Mouse (Mus musculus): ENCODE data around the gene Trir. TPM values are rescaled to one million over a fixed set of nuclear protein-coding genes. Genes with fewer than 3 reads are reported as not detected.

The Trir gene
- polyA plus RNA-seq, 1 experiment, result 99.1 TPM

DNA sequence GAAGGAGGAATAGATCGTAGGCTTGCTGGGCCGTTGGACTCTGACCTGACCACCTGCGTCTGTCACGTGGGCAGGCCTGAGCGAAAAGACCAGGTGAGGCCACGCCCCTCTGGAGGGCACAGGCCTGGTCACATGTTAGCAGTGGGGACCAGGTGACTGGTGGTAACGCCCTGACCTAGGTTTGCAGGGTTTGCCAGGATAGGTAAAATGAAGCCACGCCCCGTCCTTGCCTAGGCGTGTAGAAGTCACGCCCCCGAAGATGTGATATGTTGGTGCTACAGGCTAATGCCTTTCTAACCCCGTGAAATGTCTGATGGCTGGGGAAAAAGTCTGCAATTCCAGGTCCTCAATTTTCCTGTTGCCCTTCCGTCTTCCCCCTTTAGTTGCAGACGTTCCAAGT is 35.8 kb upstream of the Trir start:
- peak; percentile 72 for DNase-seq
- peak overlapping the region; percentile 67 for H3K4me3 ChIP-seq (replicated peaks; ENCODE audit: extremely low read depth, low read depth, low read length)
- peaks cover 12% of the 10 kb centered on the region for H3K4me1 ChIP-seq (ENCODE audit: control insufficient read depth, insufficient read depth, low read length)
- WGBS, result 5% methylated on average over 15 of the region's 15 CpGs
- no peak for TF ChIP-seq CTCF (IDR thresholded peaks at IDR 0.05; ENCODE audit: insufficient read depth, low read length)
- TF ChIP-seq POLR2A (IDR thresholded peaks at IDR 0.05; ENCODE audit: borderline replicate concordance, extremely low read depth, low read depth, low read length), result peak; percentile 35; the same call in 1 of the 2 replicates

DNA sequence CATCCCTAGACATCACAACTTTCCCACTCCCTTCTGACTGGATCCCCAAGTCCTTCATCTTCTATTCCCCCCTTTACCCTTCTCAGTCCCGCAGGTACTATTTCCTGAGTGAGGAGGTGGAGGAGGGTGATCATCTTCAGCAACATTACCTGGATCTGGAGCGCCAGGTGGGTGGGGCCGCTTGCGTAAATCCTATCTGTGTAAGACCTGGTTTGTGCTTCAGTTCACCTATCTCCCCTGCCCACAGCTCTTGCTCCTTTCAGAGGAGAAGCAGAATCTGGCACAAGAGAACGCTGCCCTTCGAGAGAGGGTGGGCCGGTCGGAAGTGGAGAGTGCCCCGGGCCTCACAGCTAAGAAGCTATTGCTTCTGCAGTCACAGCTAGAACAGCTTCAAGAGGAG is 32.2 kb upstream of the Trir start:
- 91% methylated on average over 9 of the region's 9 CpGs for WGBS
- Histone ChIP-seq H3K4me1 (ENCODE audit: control insufficient read depth, insufficient read depth, low read length) (peaks cover 6% of the 10 kb centered on the region; the same call in 1 of the 2 replicates), H3K4me3 (replicated peaks; ENCODE audit: extremely low read depth, low read depth, low read length) (no peak overlapping the region)
- no peak for TF ChIP-seq CTCF (IDR thresholded peaks at IDR 0.05; ENCODE audit: insufficient read depth, low read length)
- no peak for TF ChIP-seq POLR2A (IDR thresholded peaks at IDR 0.05; ENCODE audit: borderline replicate concordance, extremely low read depth, low read depth, low read length)
- DNase-seq, result no peak

DNA sequence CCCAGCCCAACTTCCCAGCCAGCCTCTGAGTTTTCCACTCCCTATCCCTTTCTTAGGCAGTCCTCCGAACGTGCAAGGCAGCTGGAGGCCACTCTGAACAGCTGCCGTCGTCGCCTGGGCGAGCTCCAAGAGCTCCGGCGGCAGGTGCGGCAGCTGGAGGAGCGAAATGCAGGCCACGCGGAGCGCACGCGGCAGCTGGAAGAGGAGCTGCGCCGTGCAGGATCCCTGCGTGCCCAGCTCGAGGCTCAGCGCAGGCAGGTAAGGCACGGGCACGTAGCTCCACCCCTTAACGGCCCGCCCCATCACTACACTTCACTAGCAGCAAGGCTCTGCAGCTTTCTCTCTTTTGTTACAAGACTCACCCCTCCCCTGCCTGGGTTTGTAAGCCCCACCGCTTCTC is 30.9 kb upstream of the Trir start:
- Histone ChIP-seq H3K4me1 (ENCODE audit: control insufficient read depth, insufficient read depth, low read length) (peaks cover 2% of the 10 kb centered on the region; the same call in 1 of the 2 replicates), H3K4me3 (replicated peaks; ENCODE audit: extremely low read depth, low read depth, low read length) (no peak overlapping the region)
- TF ChIP-seq CTCF (IDR thresholded peaks at IDR 0.05; ENCODE audit: insufficient read depth, low read length) (no peak), POLR2A (IDR thresholded peaks at IDR 0.05; ENCODE audit: borderline replicate concordance, extremely low read depth, low read depth, low read length) (no peak)
- DNase-seq, result no peak
- 41% methylated on average over 25 of the region's 25 CpGs for WGBS

DNA sequence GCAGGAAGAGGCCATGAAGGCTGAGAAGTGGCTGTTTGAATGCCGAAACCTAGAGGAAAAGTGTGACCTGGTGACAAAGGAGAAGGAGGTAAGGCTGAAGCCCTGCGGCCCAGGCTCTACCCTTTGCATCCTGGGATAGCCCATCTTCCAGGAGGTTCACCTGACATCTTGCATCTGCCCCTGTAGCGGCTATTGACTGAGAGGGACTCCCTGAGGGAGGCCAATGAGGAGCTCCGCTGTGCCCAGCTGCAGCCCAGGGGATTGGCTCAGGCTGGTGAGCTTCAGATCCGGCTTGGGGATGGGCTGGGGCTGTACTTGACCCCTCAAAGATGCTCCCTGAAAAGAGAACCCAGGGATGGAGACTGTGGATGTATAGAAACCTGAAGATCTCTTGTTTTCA is 29.6 kb upstream of the Trir start:
- Histone ChIP-seq H3K4me3 (replicated peaks; ENCODE audit: extremely low read depth, low read depth, low read length) (no peak overlapping the region), H3K4me1 (ENCODE audit: control insufficient read depth, insufficient read depth, low read length) (peaks cover 2% of the 10 kb centered on the region; the same call in 1 of the 2 replicates)
- no peak for DNase-seq
- WGBS, result 89% methylated on average over 5 of the region's 5 CpGs
- TF ChIP-seq CTCF (IDR thresholded peaks at IDR 0.05; ENCODE audit: insufficient read depth, low read length) (no peak), POLR2A (IDR thresholded peaks at IDR 0.05; ENCODE audit: borderline replicate concordance, extremely low read depth, low read depth, low read length) (no peak)

DNA sequence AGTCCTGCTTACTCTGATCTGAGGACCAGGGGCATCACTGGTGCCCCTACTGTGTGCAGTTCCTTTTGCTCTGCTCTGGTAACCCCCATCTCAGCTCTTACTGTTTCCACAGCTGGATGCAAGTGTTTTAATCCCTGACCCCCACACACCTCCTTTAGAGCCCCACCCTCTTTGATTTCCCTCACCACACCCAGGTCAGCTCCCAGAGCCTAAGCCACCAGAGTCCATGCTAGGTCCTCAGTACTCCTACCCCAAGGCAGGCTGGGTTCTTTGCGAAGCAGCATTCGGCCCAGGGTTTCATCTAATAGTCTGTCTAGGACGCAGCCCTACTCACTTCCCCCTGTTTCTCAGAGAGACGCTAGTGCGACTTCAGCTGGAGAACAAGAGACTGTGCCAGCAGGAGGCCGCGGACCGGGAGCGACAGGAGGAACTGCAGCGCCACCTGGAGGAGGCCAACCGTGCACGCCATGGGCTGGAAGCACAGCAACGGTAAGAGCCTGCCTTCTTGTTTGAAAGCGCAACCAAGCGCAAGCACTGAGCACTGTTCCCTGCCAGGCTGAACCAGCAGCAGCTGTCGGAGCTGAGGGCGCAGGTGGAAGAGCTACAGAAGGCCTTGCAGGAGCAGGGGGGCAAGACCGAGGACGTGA is 28.9 kb upstream of the Trir start:
- TF ChIP-seq CTCF (IDR thresholded peaks at IDR 0.05; ENCODE audit: insufficient read depth, low read length) (peak; percentile 83), POLR2A (IDR thresholded peaks at IDR 0.05; ENCODE audit: borderline replicate concordance, extremely low read depth, low read depth, low read length) (no peak)
- WGBS, result 7% methylated on average over 19 of the region's 19 CpGs
- Histone ChIP-seq H3K4me3 (replicated peaks; ENCODE audit: extremely low read depth, low read depth, low read length) (no peak overlapping the region), H3K4me1 (ENCODE audit: control insufficient read depth, insufficient read depth, low read length) (peaks cover 2% of the 10 kb centered on the region; the same call in 1 of the 2 replicates)
- DNase-seq, result peak; percentile 88

DNA sequence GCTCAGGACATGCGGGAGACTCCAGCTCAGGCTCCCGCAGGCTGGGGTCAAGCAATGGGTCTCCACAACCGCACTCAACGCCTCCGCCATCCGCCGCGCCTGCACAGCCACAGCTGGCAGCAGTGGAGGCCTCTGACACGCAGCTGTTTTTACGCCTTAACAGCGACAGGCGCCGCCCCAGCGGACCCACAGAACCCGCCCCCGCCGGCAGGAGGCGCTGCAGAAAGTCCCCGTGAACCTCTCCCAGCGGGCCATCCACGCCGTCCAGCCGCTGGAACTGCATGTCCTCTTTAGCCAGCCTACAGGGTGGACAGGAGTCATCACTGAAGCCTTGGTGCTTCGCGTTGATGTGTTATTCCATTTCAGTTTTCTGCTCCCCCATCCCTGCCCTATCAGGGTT is 18.9 kb upstream of the Trir start:
- WGBS, result 15% methylated on average over 25 of the region's 25 CpGs
- TF ChIP-seq CTCF (IDR thresholded peaks at IDR 0.05; ENCODE audit: insufficient read depth, low read length), result no peak
- TF ChIP-seq POLR2A (IDR thresholded peaks at IDR 0.05; ENCODE audit: borderline replicate concordance, extremely low read depth, low read depth, low read length), result no peak
- Histone ChIP-seq H3K4me3 (replicated peaks; ENCODE audit: extremely low read depth, low read depth, low read length) (no peak overlapping the region), H3K4me1 (ENCODE audit: control insufficient read depth, insufficient read depth, low read length) (no peaks in the 10 kb centered on the region)
- DNase-seq, result peak; percentile 45

DNA sequence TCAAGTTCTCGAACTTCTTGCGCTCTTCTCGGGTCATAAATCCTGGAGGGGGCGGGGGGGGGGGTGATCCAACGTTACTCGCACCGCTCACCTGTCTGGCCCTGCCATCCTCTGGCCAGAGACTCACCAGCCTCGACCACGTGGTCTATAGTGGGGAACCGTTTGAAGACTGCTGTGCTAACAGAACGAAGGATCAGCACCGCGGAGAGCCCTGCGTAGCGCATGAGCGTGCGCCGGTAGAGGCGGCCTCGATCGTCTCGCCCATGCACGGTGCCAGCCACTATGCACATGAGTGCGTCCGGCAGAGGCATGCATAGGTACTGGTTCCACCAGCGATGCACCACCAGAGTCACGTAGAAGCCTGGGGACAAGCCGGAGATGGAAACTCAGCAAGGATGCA is 15.4 kb upstream of the Trir start:
- H3K4me3 ChIP-seq (replicated peaks; ENCODE audit: extremely low read depth, low read depth, low read length), result no peak overlapping the region
- TF ChIP-seq CTCF (IDR thresholded peaks at IDR 0.05; ENCODE audit: insufficient read depth, low read length) (no peak), POLR2A (IDR thresholded peaks at IDR 0.05; ENCODE audit: borderline replicate concordance, extremely low read depth, low read depth, low read length) (no peak)

DNA sequence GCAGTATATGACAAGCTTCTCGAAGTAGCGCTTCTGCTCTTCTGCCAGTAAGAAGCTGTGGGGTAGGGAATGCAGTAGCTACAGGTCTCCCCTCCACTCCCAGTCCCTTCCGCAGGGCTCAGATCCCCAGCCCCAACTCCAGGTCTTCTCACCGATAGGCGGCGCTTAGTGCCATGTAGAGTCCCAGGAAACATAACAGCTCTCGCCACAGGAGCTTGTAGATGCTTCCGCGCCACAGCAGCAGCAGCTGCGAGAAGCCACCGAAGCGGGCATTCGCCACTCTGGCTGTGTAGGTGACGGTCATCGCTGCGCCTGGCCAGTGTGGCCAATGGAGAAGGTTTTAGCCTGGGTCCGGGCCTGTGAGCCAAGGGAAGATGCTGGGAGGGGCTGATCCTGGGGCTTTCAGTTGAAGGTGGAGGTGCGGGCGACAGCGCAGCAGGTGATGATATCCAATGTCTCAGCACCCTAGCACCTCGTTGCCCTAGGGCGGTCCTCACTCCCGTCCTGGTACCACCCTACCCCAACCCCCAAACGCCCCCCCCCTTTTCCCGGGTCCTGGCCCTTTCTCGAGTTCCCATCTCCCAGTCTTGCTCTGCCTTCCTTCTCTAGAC is 13.3 kb upstream of the Trir start:
- Histone ChIP-seq H3K4me1 (ENCODE audit: control insufficient read depth, insufficient read depth, low read length) (no peaks in the 10 kb centered on the region), H3K4me3 (replicated peaks; ENCODE audit: extremely low read depth, low read depth, low read length) (peak overlapping the region; percentile 26)
- WGBS, result 6% methylated on average over 26 of the region's 26 CpGs
- TF ChIP-seq CTCF (IDR thresholded peaks at IDR 0.05; ENCODE audit: insufficient read depth, low read length) (peak; percentile 63), POLR2A (IDR thresholded peaks at IDR 0.05; ENCODE audit: borderline replicate concordance, extremely low read depth, low read depth, low read length) (no peak)
- peak; percentile 71 for DNase-seq

More for the DNA sequence above, 15.4 kb upstream of the Trir start:
- WGBS, result 11% methylated on average over 28 of the region's 28 CpGs
- no peaks in the 10 kb centered on the region for H3K4me1 ChIP-seq (ENCODE audit: control insufficient read depth, insufficient read depth, low read length)
- DNase-seq, result no peak

DNA sequence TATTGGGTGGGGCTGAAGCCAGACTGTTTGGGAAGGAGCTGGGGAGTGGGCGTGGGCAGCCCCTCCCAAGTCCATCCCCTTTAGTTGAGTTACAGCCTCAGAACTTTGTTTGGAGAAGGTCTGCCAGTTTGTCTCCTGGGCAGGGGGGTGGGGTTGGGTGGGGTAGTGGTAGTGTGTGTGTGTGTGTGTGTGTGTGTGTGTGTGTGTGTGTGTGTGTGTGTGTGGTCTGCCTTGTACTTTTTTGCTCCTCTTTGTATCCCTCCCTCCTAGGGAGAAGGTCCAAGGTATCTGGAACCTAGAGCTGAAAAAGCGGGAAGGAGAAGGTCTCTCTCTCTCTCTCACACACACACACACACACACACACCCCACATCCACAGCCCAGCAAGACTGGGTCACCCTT is 12.2 kb upstream of the Trir start, which contains the start of gene Best2:
Gene Best2 (minus strand): TSS at position 101 of the 400 bp plus-strand sequence.
- Histone ChIP-seq H3K4me1 (ENCODE audit: control insufficient read depth, insufficient read depth, low read length) (no peaks in the 10 kb centered on the region), H3K4me3 (replicated peaks; ENCODE audit: extremely low read depth, low read depth, low read length) (peak within 1 kb of the TSS; percentile 26)
- 57% methylated on average over 2 of the region's 2 CpGs for WGBS
- TF ChIP-seq POLR2A (IDR thresholded peaks at IDR 0.05; ENCODE audit: borderline replicate concordance, extremely low read depth, low read depth, low read length) (no peak), CTCF (IDR thresholded peaks at IDR 0.05; ENCODE audit: insufficient read depth, low read length) (no peak)
- DNase-seq, result no peak

DNA sequence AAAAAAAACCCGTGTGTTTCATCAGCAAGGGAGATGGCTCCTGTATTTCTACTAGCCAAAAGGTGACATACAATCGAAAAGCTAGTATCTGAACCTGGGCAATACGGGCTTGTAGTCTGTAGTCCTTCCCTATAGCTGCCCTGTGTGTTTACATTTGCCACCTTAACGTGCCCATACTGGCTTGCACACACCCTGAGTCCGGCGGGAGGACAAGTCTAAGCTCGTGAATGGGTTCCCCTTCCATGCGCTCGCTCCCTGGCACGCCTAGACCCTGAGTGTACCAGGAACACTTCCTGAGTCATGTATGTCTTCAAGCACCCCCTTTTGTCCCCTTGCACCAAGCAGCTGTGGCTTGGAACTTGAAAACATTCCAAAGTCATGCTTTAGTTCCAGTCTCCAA is 9.9 kb upstream of the Trir start:
- no peak for DNase-seq
- TF ChIP-seq CTCF (IDR thresholded peaks at IDR 0.05; ENCODE audit: insufficient read depth, low read length) (no peak), POLR2A (IDR thresholded peaks at IDR 0.05; ENCODE audit: borderline replicate concordance, extremely low read depth, low read depth, low read length) (no peak)
- WGBS, result 60% methylated on average over 10 of the region's 10 CpGs
- H3K4me3 ChIP-seq (replicated peaks; ENCODE audit: extremely low read depth, low read depth, low read length), result no peak overlapping the region
- H3K4me1 ChIP-seq (ENCODE audit: control insufficient read depth, insufficient read depth, low read length), result no peaks in the 10 kb centered on the region
